Mouse (Mus musculus) CH12.LX (cell line): ENCODE data around the gene Ltb. TPM values are rescaled to one million over a fixed set of nuclear protein-coding genes. Genes with fewer than 3 reads are reported as not detected.

Source experiments
- DNase-seq: peaks from one replicate; pipeline ENCODE4 v3.0.0-alpha.2; 2013; ENCODE audit errors: extremely low read depth
- H3K27ac ChIP-seq: 2 replicates; pipeline ENCODE4 v1.5.1; 2012; ENCODE audit warnings: low read depth, mild to moderate bottlenecking, control low read depth, moderate library complexity; ENCODE audit not compliant: insufficient read depth
- H3K27me3 ChIP-seq: replicated peaks from 2 replicates; pipeline ENCODE3; 2012; ENCODE audit warnings: inconsistent platforms
- H3K36me3 ChIP-seq, 2 experiments: replicated peaks in 1 of 2; 2 replicates each; pipeline versions ENCODE3 to v1.6.1; 2012; ENCODE audit warnings: inconsistent platforms in 1 of 2, low read length in 1 of 2, mild to moderate bottlenecking in 1 of 2, mixed read lengths in 1 of 2, moderate library complexity in 1 of 2; ENCODE audit not compliant: control insufficient read depth in 1 of 2, insufficient read depth in 1 of 2
- H3K4me1 ChIP-seq, 2 experiments: 2 replicates each; pipeline ENCODE4 v1.6.1; 2012; ENCODE audit warnings: inconsistent platforms in 1 of 2, moderate library complexity in 1 of 2; ENCODE audit not compliant: insufficient read depth in 2 of 2, control insufficient read depth in 1 of 2
- H3K4me2 ChIP-seq: 2 replicates; pipeline ENCODE4 v1.6.1; 2012; ENCODE audit warnings: low read depth, mild to moderate bottlenecking, control low read depth; ENCODE audit not compliant: poor library complexity, insufficient read depth, severe bottlenecking
- H3K4me3 ChIP-seq, 3 experiments: fragments of 150-350 bp in 1 of 3; sonication (generic) in 1 of 3; replicated peaks in 1 of 3; 2 replicates each; pipeline versions ENCODE3 to v1.5.1; 2011 to 2012; ENCODE audit warnings: low read depth in 2 of 3, low read length in 2 of 3, mild to moderate bottlenecking in 2 of 3, moderate library complexity in 2 of 3, control low read depth in 1 of 3, improper control_type of control experiment in 1 of 3, inconsistent platforms in 1 of 3, mixed read lengths in 1 of 3; ENCODE audit not compliant: poor library complexity in 1 of 3
- H3K79me2 ChIP-seq: replicated peaks from 2 replicates; pipeline ENCODE4 v1.6.1; 2012; ENCODE audit warnings: mild to moderate bottlenecking, moderate library complexity; ENCODE audit not compliant: control insufficient read depth, poor library complexity, insufficient read depth, severe bottlenecking; ENCODE audit errors: extremely low read depth
- H3K9ac ChIP-seq: 2 replicates; pipeline ENCODE4 v1.6.1; 2012; ENCODE audit warnings: low read depth, mild to moderate bottlenecking, control low read depth, moderate library complexity; ENCODE audit not compliant: insufficient read depth
- H3K9me3 ChIP-seq: replicated peaks from 2 replicates; pipeline ENCODE3; 2012; ENCODE audit warnings: low read length, inconsistent platforms, mixed read lengths
- BHLHE40 ChIP-seq: IDR thresholded peaks from 2 replicates; pipeline ENCODE4 v1.6.1; 2011; ENCODE audit warnings: mild to moderate bottlenecking, low read depth, low read length, improper control_type of control experiment
- CHD1 ChIP-seq: IDR thresholded peaks from 2 replicates; pipeline ENCODE4 v1.6.1; 2012; ENCODE audit warnings: low read depth, low read length, improper control_type of control experiment, inconsistent platforms
- CTCF ChIP-seq, 2 experiments: IDR thresholded peaks in 1 of 2; conservative IDR thresholded peaks in 1 of 2; 2 replicates each; pipeline ENCODE4 v1.5.1; 2011 to 2012; ENCODE audit warnings: low read depth in 2 of 2, low read length in 2 of 2, improper control_type of control experiment in 1 of 2, inconsistent platforms in 1 of 2, mild to moderate bottlenecking in 1 of 2, moderate library complexity in 1 of 2
- ELF1 ChIP-seq: IDR thresholded peaks from 2 replicates; pipeline ENCODE4 v1.6.1; 2014; ENCODE audit warnings: low read depth, mild to moderate bottlenecking, inconsistent platforms, low read length, improper control_type of control experiment
- GABPA ChIP-seq: IDR thresholded peaks from 2 replicates; pipeline ENCODE4 v1.6.1; 2012; ENCODE audit warnings: low read depth, low read length, improper control_type of control experiment, inconsistent platforms; ENCODE audit not compliant: insufficient replicate concordance
- HCFC1 ChIP-seq: IDR thresholded peaks from 2 replicates; pipeline ENCODE4 v1.6.1; 2012; ENCODE audit warnings: low read depth, mild to moderate bottlenecking, inconsistent platforms, low read length, improper control_type of control experiment
- JUN ChIP-seq: IDR thresholded peaks from 2 replicates; pipeline ENCODE4 v1.6.1; 2011; ENCODE audit warnings: low read depth, mild to moderate bottlenecking, low read length, improper control_type of control experiment, moderate library complexity; ENCODE audit not compliant: insufficient read depth
- KAT2A ChIP-seq: IDR thresholded peaks from 2 replicates; pipeline ENCODE4 v1.6.1; 2012; ENCODE audit warnings: low read length, improper control_type of control experiment, inconsistent platforms; ENCODE audit not compliant: insufficient replicate concordance
- MAX ChIP-seq: IDR thresholded peaks from 2 replicates; pipeline ENCODE4 v1.6.1; 2011; ENCODE audit warnings: low read length, improper control_type of control experiment
- MAZ ChIP-seq: IDR thresholded peaks from 2 replicates; pipeline ENCODE4 v1.6.1; 2012; ENCODE audit warnings: low read depth, mild to moderate bottlenecking, inconsistent platforms, low read length, improper control_type of control experiment, moderate library complexity
- MXI1 ChIP-seq: IDR thresholded peaks from 2 replicates; pipeline ENCODE4 v1.6.1; 2011; ENCODE audit warnings: mild to moderate bottlenecking, low read depth, low read length, improper control_type of control experiment
- MYC ChIP-seq: IDR thresholded peaks from 2 replicates; pipeline ENCODE4 v1.6.1; 2011; ENCODE audit warnings: low read depth, mild to moderate bottlenecking, improper control_type of control experiment, low read length
- NELFE ChIP-seq: IDR thresholded peaks from 2 replicates; pipeline ENCODE4 v1.6.1; 2011; ENCODE audit warnings: low read depth, low read length, improper control_type of control experiment
- NRF1 ChIP-seq: IDR thresholded peaks from 2 replicates; pipeline ENCODE4 v1.6.1; 2014; ENCODE audit warnings: low read depth, mild to moderate bottlenecking, inconsistent platforms, low read length, improper control_type of control experiment, moderate library complexity
- POLR2A ChIP-seq: IDR thresholded peaks from 2 replicates; pipeline ENCODE4 v1.6.1; 2011; ENCODE audit warnings: low read depth, mild to moderate bottlenecking, improper control_type of control experiment, low read length
- POLR2AphosphoS2 ChIP-seq: IDR thresholded peaks from 2 replicates; pipeline ENCODE4 v1.6.1; 2011; ENCODE audit warnings: low read depth, low read length, improper control_type of control experiment
- SIN3A ChIP-seq: IDR thresholded peaks from 2 replicates; pipeline ENCODE4 v1.6.1; 2012; ENCODE audit warnings: low read length, improper control_type of control experiment, inconsistent platforms
- SMC3 ChIP-seq: IDR thresholded peaks from 2 replicates; pipeline ENCODE4 v1.6.1; 2011; ENCODE audit warnings: low read depth, low read length, improper control_type of control experiment
- TBP ChIP-seq: conservative IDR thresholded peaks from 2 replicates; pipeline ENCODE4 v1.6.1; 2011; ENCODE audit warnings: low read depth, low read length, improper control_type of control experiment
- TCF12 ChIP-seq: IDR thresholded peaks from 2 replicates; pipeline ENCODE4 v1.6.1; 2014; ENCODE audit warnings: low read depth, mild to moderate bottlenecking, inconsistent platforms, low read length, improper control_type of control experiment
- USF1 ChIP-seq: IDR thresholded peaks from 2 replicates; pipeline ENCODE4 v1.6.1; 2014; ENCODE audit warnings: low read depth, mild to moderate bottlenecking, inconsistent platforms, low read length, improper control_type of control experiment
- USF2 ChIP-seq: conservative IDR thresholded peaks from 2 replicates; pipeline ENCODE4 v1.6.1; 2011; ENCODE audit warnings: low read depth, low read length, improper control_type of control experiment
- ZMIZ1 ChIP-seq: IDR thresholded peaks from 2 replicates; pipeline ENCODE4 v1.6.1; 2012; ENCODE audit warnings: low read depth, mild to moderate bottlenecking, inconsistent platforms, low read length, improper control_type of control experiment
- dilution Hi-C: fragments of 300-500 bp; cut with MboI; formaldehyde crosslinking; loops from 2 replicates; pipeline ENCODE4 v1.14.3; 2020; ENCODE audit warnings: low sequenced_read_pairs; ENCODE audit not compliant: extremely low pct_unique_long_range_greater_than_20kb, extremely low pct_ligation_motif_present
- in situ Hi-C: fragments of 300-500 bp; cut with MboI; formaldehyde crosslinking; loops from 3 replicates; pipeline ENCODE4 v1.14.3; 2019; ENCODE audit warnings: low sequenced_read_pairs, low pct_ligation_motif_present, low pct_unique_long_range_greater_than_20kb, mixed read lengths
- polyA plus RNA-seq: library from polyadenylated mRNA; unstranded; fragments of >175 nt; gene quantifications from 2 replicates; pipeline ENCODE4 v1.2.1, GENCODE M21; 2012; ENCODE audit warnings: low read depth; ENCODE audit not compliant: insufficient read length
- total RNA-seq, 2 experiments: library from RNA; depleted of rRNA; stranded (reverse); fragments of 300-350 nt in 1 of 2; fragments of >200 nt in 1 of 2; gene quantifications; 2 replicates each; pipeline ENCODE4 v1.2.3; 2012 to 2014

Ltb gene
- total and polyA plus RNA-seq, 3 experiments: 150 to 263 (median 234) TPM

- Histone ChIP-seq H3K36me3 (peaks cover 27 to 49% of the 10 kb centered on the region in 2 experiments), H3K4me3 (peak within 1 kb of the TSS; percentile 90 to 92 (median 92)), H3K9me3 (no peaks in the 10 kb centered on the region), H3K4me2 (peak within 1 kb of the TSS; percentile 77), H3K79me2 (peaks cover 48% of the 10 kb centered on the region), H3K4me1 (peaks cover 6 to 47% of the 10 kb centered on the region in 2 experiments), H3K27me3 (peaks cover 3% of the 10 kb centered on the region), H3K27ac (peak within 1 kb of the TSS; percentile 88), H3K9ac (peak within 1 kb of the TSS; percentile 99)
- dilution Hi-C loops (no loop called here), in situ Hi-C loops (no loop called here)
- DNase-seq: peak; percentile 96
- TF ChIP-seq TBP (peak; percentile 86), USF1 (peak; percentile 95), SMC3 (no peak), TCF12 (peak; percentile 89), NRF1 (peak; percentile 91), GABPA (no peak), USF2 (peak; percentile 94), ELF1 (peak; percentile 98), CHD1 (peak; percentile 79; the same call in 1 of the 2 replicates), MYC (peak; percentile 93), SIN3A (peak; percentile 80), MAZ (peak; percentile 95), HCFC1 (peak; percentile 83), NELFE (peak; percentile 71), MXI1 (peak; percentile 96), ZMIZ1 (no peak; the same call in 1 of the 2 replicates), CTCF (conservative IDR thresholded peaks at IDR 0.05 in 1 of 2, IDR thresholded peaks at IDR 0.05 in 1 of 2; ENCODE audit: low read depth in 2 of 2, low read length in 2 of 2) (0 out of 4 replicates have a peak, but pooled peaks of 1 of the 2 experiments have one; percentile 17), JUN (no peak), KAT2A (peak; percentile 97), POLR2A (peak; percentile 81), POLR2AphosphoS2 (no peak), BHLHE40 (peak; percentile 93), MAX (peak; percentile 100)
Measured at GRCm38 (mm10) chr17:35241305-35242014, 47.2 kb downstream of the Ltb start, which contains the start of gene Ddx39b. Gene Ddx39b, plus strand, starts transcription at chr17:35241746.
